Mouse (Mus musculus) limb, embryonic 10.5 days (tissue): ENCODE data around the gene Ccdc170. TPM values are rescaled to one million over a fixed set of nuclear protein-coding genes. Genes with fewer than 3 reads are reported as not detected.

ENCODE experiments used
- DNase-seq: peaks from one replicate; pipeline ENCODE4 v3.0.0-alpha.2; 2017; ENCODE audit warnings: low spot score
- H3K27ac ChIP-seq: fragments of 300-500 bp; sonication (generic); 2 replicates; pipeline ENCODE4 v1.5.1; 2016; ENCODE audit warnings: mild to moderate bottlenecking
- H3K27me3 ChIP-seq: fragments of 300-500 bp; sonication (generic); 2 replicates; pipeline ENCODE4 v1.6.1; 2016; ENCODE audit warnings: low read depth, mild to moderate bottlenecking; ENCODE audit not compliant: poor library complexity, severe bottlenecking
- H3K36me3 ChIP-seq: fragments of 300-500 bp; sonication (generic); 2 replicates; pipeline ENCODE4 v1.6.1; 2016; ENCODE audit warnings: mild to moderate bottlenecking, moderate library complexity
- H3K4me1 ChIP-seq: fragments of 300-500 bp; sonication (generic); 2 replicates; pipeline ENCODE4 v1.6.1; 2016
- H3K4me3 ChIP-seq: fragments of 300-500 bp; sonication (generic); 2 replicates; pipeline ENCODE4 v1.5.1; 2016; ENCODE audit warnings: mild to moderate bottlenecking, moderate library complexity
- H3K9me3 ChIP-seq: fragments of 300-500 bp; sonication (generic); replicated peaks from 2 replicates; pipeline ENCODE4 v1.6.1; 2016; ENCODE audit warnings: mild to moderate bottlenecking
- WGBS: fragments of 180-500 bp; shearing (Covaris S2); methylation state at CpG from one replicate; pipeline ENCODE4 v1.1.7; 2016; 5-methylcytosine and 5-hydroxymethylcytosine counted together
- polyA plus RNA-seq: library from polyadenylated mRNA; unstranded; fragments of >200 nt; fragmentation: Nextera tagmentation; extraction: Ambion mirVana; gene quantifications from 2 replicates; pipeline ENCODE4 v1.2.1, GENCODE M21; 2016

Gene Ccdc170
- polyA plus RNA-seq, 1 experiment from 2014 or later = 0.09 TPM

DNA sequence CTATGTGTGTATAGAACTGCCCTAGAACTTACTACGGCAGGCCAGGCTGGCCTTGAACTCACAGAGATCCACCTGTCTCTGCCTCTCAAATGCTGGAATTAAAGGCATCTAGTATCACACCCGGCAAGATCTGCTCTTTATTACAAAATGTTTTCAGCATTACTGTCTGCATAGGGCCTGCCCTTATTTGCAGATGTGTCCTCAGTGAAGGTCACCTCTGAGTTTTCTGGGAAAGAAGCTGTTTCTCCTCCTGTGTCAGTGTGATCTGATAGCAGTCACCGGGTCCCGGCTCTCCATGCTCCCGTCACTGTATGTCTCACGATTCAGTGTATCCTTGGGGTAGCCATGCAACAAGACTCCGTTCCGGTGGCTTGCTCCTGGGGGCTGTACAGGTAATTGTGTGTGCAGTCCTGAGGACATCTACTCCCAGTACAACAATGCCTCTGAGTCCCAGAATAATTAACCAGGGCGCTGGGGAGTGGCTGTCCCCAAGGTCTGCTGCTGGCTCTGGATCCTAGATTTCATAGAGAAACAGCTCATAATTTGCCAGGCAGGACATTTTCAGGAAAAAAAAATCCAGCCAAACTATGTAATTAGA is 48.4 kb downstream of the Ccdc170 start:
- Histone ChIP-seq H3K36me3 (no peaks in the 10 kb centered on the region), H3K4me3 (no peak overlapping the region), H3K27me3 (no peaks in the 10 kb centered on the region), H3K4me1 (no peaks in the 10 kb centered on the region), H3K9me3 (no peaks in the 10 kb centered on the region), H3K27ac (no peak overlapping the region)
- 90% methylated on average over 9 of the region's 9 CpGs for whole genome bisulfite sequencing
- no peak for DNase-seq

DNA sequence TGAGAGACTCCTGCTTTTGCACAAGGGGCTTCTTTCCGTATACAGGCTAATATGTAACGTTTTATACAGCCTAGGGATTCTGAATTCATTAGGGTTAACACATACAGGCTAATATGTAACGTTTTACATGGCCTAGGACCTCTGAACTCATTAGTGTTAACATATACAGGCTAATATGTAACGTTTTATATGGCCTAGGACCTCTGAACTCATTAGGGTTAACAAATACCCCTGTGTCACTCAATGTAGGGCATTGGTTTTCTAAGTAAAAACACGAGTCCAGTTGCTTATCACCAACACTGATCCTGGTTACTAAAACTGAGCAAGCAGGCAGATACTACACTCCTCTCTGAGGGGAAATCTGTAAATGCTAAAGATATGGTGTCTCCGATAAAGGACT is 49.6 kb downstream of the Ccdc170 start:
- no peak overlapping the region for H3K4me3 ChIP-seq
- DNase-seq = no peak
- no peak overlapping the region for H3K27ac ChIP-seq
- H3K9me3 ChIP-seq = no peaks in the 10 kb centered on the region
- 75% methylated on average over 6 of the region's 6 CpGs for WGBS
- H3K36me3 ChIP-seq = no peaks in the 10 kb centered on the region
- no peaks in the 10 kb centered on the region for H3K4me1 ChIP-seq
- no peaks in the 10 kb centered on the region for H3K27me3 ChIP-seq

DNA sequence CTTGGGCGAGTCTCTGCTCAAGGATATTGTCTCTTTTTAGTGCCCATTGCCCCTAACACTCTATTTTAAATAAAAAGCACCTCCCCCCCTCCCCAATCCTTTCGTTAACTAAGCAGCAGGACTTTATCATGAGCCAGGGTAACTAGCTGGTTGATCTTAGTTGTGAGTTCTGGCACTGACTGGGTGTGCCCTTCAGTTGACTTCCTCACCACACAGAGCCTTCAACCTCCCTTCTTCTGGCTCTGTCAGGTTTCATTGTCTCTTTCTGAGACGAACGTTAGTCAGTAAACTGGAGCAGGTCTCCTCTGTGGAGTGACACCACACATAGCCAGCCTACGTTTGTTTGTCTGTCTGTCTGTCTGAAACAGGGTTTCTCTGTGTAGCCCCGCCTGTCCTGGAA is 50.4 kb downstream of the Ccdc170 start:
- Histone ChIP-seq H3K9me3 (no peaks in the 10 kb centered on the region), H3K4me3 (no peak overlapping the region), H3K4me1 (no peaks in the 10 kb centered on the region), H3K27ac (no peak overlapping the region), H3K27me3 (no peaks in the 10 kb centered on the region), H3K36me3 (no peaks in the 10 kb centered on the region)
- DNase-seq = no peak
- 70% methylated on average over 6 of the region's 6 CpGs for WGBS

DNA sequence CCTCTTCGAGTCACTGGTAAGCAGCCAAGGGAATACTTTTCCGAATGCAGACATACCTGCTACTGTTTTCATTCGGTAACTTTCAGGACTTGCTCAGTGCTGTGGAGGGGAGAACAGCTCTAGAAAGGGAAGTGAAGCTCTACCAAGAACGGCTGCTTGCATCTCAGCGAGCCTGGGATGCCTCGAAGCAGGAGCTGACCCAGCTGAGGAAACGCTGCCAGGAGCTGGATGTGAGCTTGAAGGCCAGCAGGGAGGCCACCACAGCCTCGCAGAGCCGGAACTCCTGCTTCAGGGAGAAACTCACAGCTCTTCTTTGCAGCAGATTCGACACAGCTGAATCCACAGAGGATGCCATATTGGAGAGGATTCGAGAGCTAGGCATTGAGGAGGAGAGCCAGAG is 51.6 kb downstream of the Ccdc170 start:
- H3K4me1 ChIP-seq = no peaks in the 10 kb centered on the region
- no peak for DNase-seq
- no peak overlapping the region for H3K4me3 ChIP-seq
- 83% methylated on average over 11 of the region's 11 CpGs for WGBS
- no peaks in the 10 kb centered on the region for H3K27me3 ChIP-seq
- H3K27ac ChIP-seq = no peak overlapping the region
- H3K9me3 ChIP-seq = no peaks in the 10 kb centered on the region
- no peaks in the 10 kb centered on the region for H3K36me3 ChIP-seq

DNA sequence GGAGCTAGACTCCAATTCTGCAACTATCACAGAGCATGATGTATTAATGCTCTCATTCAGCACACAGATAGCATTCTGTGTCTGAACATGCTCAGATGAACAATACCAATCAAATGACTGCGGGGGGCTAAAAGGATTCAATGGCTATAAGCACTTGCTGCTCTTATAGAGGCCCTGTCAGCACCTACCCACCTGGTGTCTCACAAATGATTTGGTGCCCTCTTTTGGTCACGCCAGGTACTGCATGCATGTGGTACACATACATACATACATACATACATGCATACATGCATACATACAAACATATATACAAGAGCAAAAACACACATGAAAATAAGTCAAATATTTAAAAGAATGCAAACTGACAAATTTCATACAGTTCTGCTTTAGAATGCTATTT is 63.2 kb downstream of the Ccdc170 start:
- H3K4me1 ChIP-seq = no peaks in the 10 kb centered on the region
- no peak overlapping the region for H3K4me3 ChIP-seq
- H3K36me3 ChIP-seq = no peaks in the 10 kb centered on the region
- no peak for DNase-seq
- H3K9me3 ChIP-seq = 0 out of 2 replicates have a peak, but pooled peaks cover 3% of the 10 kb centered on the region
- no peak overlapping the region for H3K27ac ChIP-seq
- WGBS = 97% methylated on average over 2 of the region's 2 CpGs
- no peaks in the 10 kb centered on the region for H3K27me3 ChIP-seq

DNA sequence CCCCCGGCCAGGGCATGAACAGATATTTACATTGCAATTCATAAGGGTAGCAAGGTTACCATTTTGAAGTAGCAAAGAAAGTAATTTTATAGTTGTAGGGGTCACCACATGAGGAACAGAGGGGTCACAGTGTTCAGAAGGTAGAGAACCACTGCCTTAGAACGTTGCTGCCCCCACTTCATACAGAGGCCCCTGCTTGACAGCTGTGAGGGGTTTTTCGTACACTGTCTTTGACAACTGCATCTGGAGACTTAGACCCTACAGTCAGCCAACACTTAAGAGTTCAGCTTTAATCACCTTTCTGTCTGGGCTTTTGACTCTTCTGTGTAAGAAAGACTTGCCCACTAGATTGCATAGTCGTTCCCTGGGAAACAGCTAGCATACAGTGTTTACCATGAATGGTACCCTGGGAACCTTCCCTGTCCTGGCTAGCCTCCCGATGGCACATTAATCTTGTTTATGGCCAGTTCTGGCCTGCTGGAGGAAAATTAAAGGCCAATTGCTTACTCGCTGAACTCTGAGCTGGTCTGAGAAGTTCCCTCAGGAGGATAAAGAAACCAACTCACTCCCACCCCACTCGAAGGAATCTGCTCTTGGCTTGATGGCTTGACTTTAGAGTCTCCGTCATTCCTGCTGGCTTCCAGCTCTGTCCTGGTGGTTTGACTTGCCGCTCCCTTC is 71.3 kb downstream of the Ccdc170 start:
- peaks cover 23% of the 10 kb centered on the region for H3K4me1 ChIP-seq
- no peaks in the 10 kb centered on the region for H3K36me3 ChIP-seq
- no peaks in the 10 kb centered on the region for H3K27me3 ChIP-seq
- H3K9me3 ChIP-seq = no peaks in the 10 kb centered on the region
- no peak overlapping the region for H3K4me3 ChIP-seq
- 38% methylated on average over 9 of the region's 9 CpGs for WGBS
- H3K27ac ChIP-seq = peak overlapping the region; percentile 61; the same call in 1 of the 2 replicates
- DNase-seq = peak; percentile 31

DNA sequence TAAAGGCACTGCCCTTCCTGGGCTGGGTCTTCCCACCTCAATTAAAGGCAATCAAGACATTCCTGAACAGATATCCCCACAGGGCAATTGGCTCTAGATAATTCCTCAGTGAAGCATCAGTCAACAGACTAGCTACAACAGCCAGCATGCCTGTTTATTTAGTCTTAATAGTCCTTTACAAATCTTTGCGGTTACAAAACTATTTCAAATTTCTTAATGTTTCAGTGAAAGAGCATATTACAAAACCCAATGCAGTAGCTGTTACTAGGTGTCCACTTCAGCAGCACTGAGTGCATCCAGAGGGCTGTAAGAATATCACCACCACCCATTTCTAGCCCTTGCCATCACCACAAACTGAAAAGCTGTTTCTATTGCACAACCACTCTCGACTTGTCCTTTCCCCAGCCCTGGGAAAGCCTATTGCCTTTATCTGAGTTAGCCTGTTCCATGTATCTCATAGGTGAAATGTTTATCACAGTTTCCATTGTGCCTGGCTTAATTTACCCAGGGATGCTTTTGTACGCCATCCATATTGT is 74.6 kb downstream of the Ccdc170 start:
- Histone ChIP-seq H3K27me3 (no peaks in the 10 kb centered on the region), H3K4me3 (no peak overlapping the region), H3K36me3 (no peaks in the 10 kb centered on the region), H3K27ac (no peak overlapping the region), H3K9me3 (no peaks in the 10 kb centered on the region), H3K4me1 (peaks cover 22% of the 10 kb centered on the region)
- WGBS = 88% methylated on average over 3 of the region's 3 CpGs
- no peak for DNase-seq

DNA sequence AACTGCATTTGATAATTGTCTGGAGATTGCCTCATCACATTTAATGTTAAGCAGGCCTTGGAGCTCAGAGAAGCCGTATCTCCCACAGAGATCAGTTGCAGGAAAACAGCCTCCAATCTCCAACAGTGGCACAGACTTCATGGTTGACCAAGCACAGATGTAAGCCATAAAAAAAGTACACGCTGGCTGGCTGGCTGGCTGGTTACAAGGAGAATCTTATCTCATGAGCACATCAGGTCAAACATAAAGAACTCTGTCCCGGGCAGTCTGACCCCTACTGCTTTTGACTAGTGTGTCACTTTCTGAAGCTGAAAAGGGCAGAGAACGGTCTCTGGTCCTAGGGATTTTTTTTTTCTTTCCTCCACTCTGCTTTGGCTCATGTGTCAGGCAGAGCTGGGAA is 76.8 kb downstream of the Ccdc170 start:
- WGBS = 31% methylated on average over 4 of the region's 4 CpGs

DNA sequence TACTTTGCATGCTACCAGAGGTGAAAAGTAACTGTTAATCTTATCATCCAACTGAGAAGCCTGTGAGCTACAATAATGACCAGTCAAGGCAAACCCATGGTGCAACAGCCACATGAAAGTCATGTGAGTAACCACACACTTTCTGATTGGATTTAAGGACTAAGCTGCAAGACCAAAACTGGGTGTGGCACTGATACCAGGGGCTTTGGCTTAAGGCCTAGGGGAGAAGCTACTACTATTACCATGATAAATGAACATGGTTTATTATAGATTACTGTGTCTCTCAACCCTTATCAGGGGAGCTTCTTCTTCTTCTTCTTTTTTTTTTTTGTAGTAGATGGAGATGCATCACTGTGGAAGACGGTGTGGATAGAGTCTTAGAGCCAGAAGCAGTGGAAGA is 82.8 kb downstream of the Ccdc170 start:
- Histone ChIP-seq H3K27me3 (no peaks in the 10 kb centered on the region), H3K4me1 (no peaks in the 10 kb centered on the region), H3K9me3 (no peaks in the 10 kb centered on the region), H3K27ac (no peak overlapping the region), H3K4me3 (no peak overlapping the region), H3K36me3 (no peaks in the 10 kb centered on the region)
- no peak for DNase-seq
- 95% methylated on average over 1 of the region's 1 CpGs for WGBS

More for the DNA sequence above, 76.8 kb downstream of the Ccdc170 start:
- no peaks in the 10 kb centered on the region for H3K27me3 ChIP-seq
- no peak for DNase-seq
- H3K4me1 ChIP-seq = peaks cover under 1% of the 10 kb centered on the region; the same call in 1 of the 2 replicates
- no peak overlapping the region for H3K27ac ChIP-seq
- H3K36me3 ChIP-seq = no peaks in the 10 kb centered on the region
- no peaks in the 10 kb centered on the region for H3K9me3 ChIP-seq
- no peak overlapping the region for H3K4me3 ChIP-seq

DNA sequence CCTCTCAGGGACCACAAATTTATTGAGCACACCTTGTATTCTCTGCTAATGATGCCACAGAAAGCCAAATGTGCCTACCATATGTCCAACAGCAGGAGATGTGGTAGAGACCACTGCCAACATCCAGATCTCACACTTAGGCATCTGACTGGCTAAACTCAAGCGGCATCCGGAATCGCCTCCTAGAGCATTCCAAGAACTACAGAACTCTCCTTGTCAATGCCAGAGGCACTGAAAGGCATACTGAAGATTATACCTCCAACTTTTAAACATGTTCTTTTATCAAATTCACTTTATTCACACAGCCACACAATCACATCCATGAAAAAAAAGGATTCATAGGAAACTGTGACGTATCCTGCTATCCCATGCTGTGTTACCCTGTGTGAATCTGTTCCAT is 88.5 kb downstream of the Ccdc170 start:
- no peak overlapping the region for H3K4me3 ChIP-seq
- H3K36me3 ChIP-seq = no peaks in the 10 kb centered on the region
- H3K9me3 ChIP-seq = no peaks in the 10 kb centered on the region
- no peak overlapping the region for H3K27ac ChIP-seq
- no peaks in the 10 kb centered on the region for H3K27me3 ChIP-seq
- no peaks in the 10 kb centered on the region for H3K4me1 ChIP-seq
- WGBS = 92% methylated on average over 4 of the region's 4 CpGs
- no peak for DNase-seq

DNA sequence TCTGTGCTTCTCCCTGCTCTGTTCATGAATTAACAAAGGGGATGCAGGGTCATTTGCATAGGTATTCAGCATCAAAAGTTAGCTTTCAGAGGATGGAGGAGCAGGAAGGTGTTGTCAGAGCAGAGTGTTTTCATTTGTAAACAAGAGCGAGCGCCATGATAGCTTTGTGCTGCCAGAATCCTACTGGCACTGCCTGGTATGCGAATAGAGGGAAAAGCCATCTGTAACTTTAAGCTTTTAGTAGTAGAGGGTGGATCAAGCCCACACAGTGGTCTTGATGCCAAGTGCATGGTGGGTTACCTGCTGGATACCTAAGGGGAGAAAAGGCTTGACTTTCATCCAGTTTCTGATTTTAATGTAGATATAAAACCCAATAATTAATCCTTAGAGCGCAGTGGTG is 89.0 kb downstream of the Ccdc170 start:
- no peak for DNase-seq
- no peaks in the 10 kb centered on the region for H3K27me3 ChIP-seq
- H3K27ac ChIP-seq = no peak overlapping the region
- WGBS = 77% methylated on average over 4 of the region's 4 CpGs
- no peaks in the 10 kb centered on the region for H3K4me1 ChIP-seq
- H3K4me3 ChIP-seq = no peak overlapping the region
- H3K9me3 ChIP-seq = no peaks in the 10 kb centered on the region
- no peaks in the 10 kb centered on the region for H3K36me3 ChIP-seq

DNA sequence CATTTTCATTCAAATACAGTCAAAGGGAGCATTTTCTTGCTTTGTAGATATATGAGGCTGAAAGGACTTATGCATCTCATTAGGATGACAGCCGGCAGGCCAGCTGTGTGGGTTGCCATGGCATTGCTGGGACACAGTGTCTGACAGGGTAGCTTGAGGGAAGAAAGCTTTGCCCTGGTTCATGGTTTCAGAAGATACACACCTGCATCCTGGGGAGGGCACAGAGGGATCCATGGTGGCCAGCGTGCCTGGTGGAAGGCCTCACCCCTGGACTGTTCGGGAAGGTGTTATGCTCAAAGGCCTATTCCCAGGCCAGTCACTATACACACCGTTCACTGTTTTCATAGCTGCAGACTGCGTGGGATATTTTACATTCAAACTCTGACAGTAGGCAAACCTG is 99.6 kb downstream of the Ccdc170 start:
- no peak overlapping the region for H3K27ac ChIP-seq
- H3K36me3 ChIP-seq = no peaks in the 10 kb centered on the region
- peak; percentile 32 for DNase-seq
- H3K4me3 ChIP-seq = no peak overlapping the region
- WGBS = 90% methylated on average over 5 of the region's 5 CpGs
- H3K9me3 ChIP-seq = no peaks in the 10 kb centered on the region
- no peaks in the 10 kb centered on the region for H3K27me3 ChIP-seq
- H3K4me1 ChIP-seq = no peaks in the 10 kb centered on the region

DNA sequence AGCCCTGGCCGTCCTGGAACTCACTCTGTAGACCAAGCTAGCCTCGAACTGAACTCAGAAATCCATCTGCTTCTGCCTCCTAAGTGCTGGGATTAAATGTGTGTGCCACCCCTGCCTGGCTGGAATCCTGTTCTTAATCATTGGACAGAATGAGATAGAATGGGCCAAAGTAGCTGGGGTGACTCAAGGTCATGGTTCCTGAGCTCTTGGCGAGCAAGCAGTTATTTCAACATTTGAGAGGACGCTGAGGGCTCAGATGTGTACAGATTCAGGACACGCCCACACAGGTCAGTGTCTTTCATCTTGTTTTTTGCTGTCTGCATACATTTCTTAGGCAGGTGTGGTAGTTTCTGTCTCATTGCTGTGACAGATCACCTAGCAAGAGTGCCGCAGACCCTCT is 104.4 kb downstream of the Ccdc170 start:
- no peak for DNase-seq
- no peaks in the 10 kb centered on the region for H3K4me1 ChIP-seq
- no peaks in the 10 kb centered on the region for H3K36me3 ChIP-seq
- H3K27me3 ChIP-seq = no peaks in the 10 kb centered on the region
- WGBS = 88% methylated on average over 6 of the region's 6 CpGs
- H3K9me3 ChIP-seq = no peaks in the 10 kb centered on the region
- no peak overlapping the region for H3K27ac ChIP-seq
- no peak overlapping the region for H3K4me3 ChIP-seq
